Mouse (Mus musculus) gastrocnemius, adult 2 months (tissue): ENCODE measurements around the gene Sall4. TPM values are rescaled to one million over a fixed set of nuclear protein-coding genes. Genes with fewer than 3 reads are reported as not detected.

Source experiments
- DNase-seq: peaks from one replicate; pipeline ENCODE4 v3.0.0; 2022
- H3K27ac ChIP-seq: fragments of 200-600 bp; 2 replicates; pipeline ENCODE4 v1.8.1; 2022; ENCODE audit warnings: mild to moderate bottlenecking
- H3K4me3 ChIP-seq: fragments of 200-600 bp; 2 replicates; pipeline ENCODE4 v1.8.1; 2022; ENCODE audit warnings: mild to moderate bottlenecking, moderate library complexity
- CTCF ChIP-seq: fragments of 200-600 bp; IDR thresholded peaks from 2 replicates; pipeline ENCODE4 v1.8.1; 2022; ENCODE audit warnings: antibody characterized with exemption, mild to moderate bottlenecking, moderate library complexity
- intact Hi-C: fragments of 180-260 bp; cut with DNase I; formaldehyde crosslinking; loops from one replicate; pipeline ENCODE4 v1.15.1; 2025
- long read RNA-seq, 2 experiments: library from polyadenylated mRNA; stranded (forward); transcript quantifications; one replicate each; pipeline ENCODE4 v2.0.0; 2021
- total RNA-seq, 2 experiments: library from RNA; stranded (reverse); gene quantifications; 2 replicates each; pipeline ENCODE4 v1.2.3; 2021

Sall4 gene
- total RNA-seq = 1 to 10 TPM; 1.6 to 2.4 TPM
- long read RNA-seq, experiment 1, partial matches to known transcripts = 1 of 2 reads
- long read RNA-seq, experiment 1, other reads (novel, unspliced or antisense) = 1 of 2 reads
- long read RNA-seq, experiment 2, partial matches to known transcripts = 1 of 1 reads
- long read RNA-seq, experiment 2, other reads (novel, unspliced or antisense) = 0 of 1 reads

GRCm38 (mm10) chr2:168767582-168767981 is at the start of gene Sall4:
Gene Sall4 (minus strand): TSS chr2:168767943.
- intact Hi-C loops = loop anchor here (10.0 kb wide), 1 partner anchor 97 kb away; no protein-coding TSS in a partner anchor
- H3K27ac ChIP-seq = peak within 1 kb of the TSS; percentile 91
- H3K4me3 ChIP-seq = peak within 1 kb of the TSS; percentile 79
- DNase-seq = no peak
- no peak for TF ChIP-seq CTCF

DNA sequence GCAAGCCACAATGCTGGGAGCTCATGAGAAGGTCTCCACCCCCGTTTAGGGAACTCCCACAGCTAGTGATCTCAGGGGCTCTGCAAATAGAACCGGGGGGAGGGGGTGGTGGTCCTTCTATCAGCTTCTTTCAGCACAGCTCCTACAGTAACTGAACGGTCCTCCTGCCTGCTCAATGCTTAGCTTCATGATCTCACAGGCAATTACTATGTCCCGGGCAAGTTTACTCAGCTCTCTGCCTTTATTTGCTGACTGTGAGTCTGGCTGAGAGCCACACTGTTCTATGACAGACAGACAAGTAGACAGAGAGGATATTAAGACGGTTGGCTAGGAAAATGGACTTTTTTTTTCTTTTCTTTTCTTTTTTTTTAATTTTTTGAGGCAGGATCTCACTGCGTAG is 45.5 kb upstream of the Sall4 start:
- TF ChIP-seq CTCF = no peak
- H3K4me3 ChIP-seq = no peak overlapping the region
- no peak overlapping the region for H3K27ac ChIP-seq
- intact Hi-C loops = no loop called here
- no peak for DNase-seq

DNA sequence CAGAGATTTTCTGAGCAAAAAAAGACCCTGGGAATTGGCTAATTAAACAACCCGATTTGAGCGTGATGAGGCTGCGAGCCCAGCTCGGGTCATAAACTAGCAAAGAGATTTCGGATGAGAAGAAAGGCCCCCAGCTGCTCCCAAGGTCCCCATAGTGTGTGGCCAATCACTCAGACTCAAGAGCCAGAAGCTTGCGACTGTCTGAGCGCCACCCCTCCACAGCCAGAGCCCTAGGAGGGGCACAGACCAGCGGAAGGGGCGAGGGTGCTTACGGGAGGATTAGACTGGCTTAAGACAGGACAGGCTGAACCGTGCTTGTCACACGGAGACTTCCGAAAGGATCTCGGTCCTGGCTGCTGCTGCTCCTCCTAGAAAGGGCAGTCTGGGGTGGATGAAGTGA is 42.2 kb upstream of the Sall4 start:
- DNase-seq = no peak
- intact Hi-C loops = no loop called here
- Histone ChIP-seq H3K27ac (no peak overlapping the region), H3K4me3 (no peak overlapping the region)
- no peak for TF ChIP-seq CTCF

DNA sequence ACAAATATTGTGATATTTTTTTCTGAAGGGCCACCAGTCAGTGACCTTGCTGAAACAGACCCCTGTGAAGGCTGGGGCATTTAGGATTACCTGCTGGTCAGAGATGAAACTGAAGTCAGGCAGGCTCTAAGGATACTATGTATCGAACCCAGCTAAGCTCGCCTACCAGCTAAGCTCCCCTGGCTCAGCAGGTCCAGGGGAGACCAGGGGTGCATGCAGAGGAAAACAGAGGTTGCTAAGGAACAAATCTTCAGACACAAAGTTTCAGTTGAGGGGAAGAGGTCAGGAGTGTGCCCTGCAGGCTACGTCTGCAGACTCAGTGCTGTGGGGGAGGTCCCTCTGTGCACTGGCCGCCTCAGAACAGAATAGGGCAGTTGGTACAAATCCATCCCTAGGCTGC is 39.9 kb upstream of the Sall4 start:
- H3K4me3 ChIP-seq = no peak overlapping the region
- intact Hi-C loops = no loop called here
- no peak overlapping the region for H3K27ac ChIP-seq
- no peak for DNase-seq
- TF ChIP-seq CTCF = no peak

GRCm38 (mm10) chr2:168803849-168804248 is 36.1 kb upstream of the Sall4 start:
- Histone ChIP-seq H3K4me3 (no peak overlapping the region), H3K27ac (no peak overlapping the region)
- no peak for TF ChIP-seq CTCF
- no peak for DNase-seq
- intact Hi-C loops = no loop called here

- intact Hi-C loops = no loop called here
- no peak for TF ChIP-seq CTCF
- no peak overlapping the region for H3K27ac ChIP-seq
- H3K4me3 ChIP-seq = no peak overlapping the region
- DNase-seq = no peak
These were observed 31.6 kb upstream of the Sall4 start for GRCm38 (mm10) chr2:168799326-168799725.

DNA sequence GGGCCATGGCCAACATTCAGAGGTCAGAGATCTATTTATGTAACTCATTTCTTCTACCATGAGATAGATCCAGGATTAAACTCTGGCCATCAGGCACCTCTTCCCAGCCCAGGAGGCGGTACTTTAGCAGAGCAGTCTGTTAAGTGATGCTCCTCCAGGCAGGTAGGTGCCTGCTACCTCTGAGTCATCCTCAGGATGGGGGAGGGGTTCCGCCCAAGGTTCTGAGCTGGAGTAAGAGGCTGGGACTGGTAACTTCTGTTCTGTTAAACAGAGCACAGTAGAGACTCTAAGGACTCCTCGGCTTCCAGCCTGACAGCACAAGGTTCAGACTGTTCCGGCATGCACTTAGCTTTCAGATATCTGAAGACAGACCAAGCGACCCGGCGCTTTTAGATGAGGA is 31.2 kb upstream of the Sall4 start:
- no peak overlapping the region for H3K4me3 ChIP-seq
- no peak for DNase-seq
- TF ChIP-seq CTCF = no peak
- intact Hi-C loops = no loop called here
- H3K27ac ChIP-seq = no peak overlapping the region

- no peak for DNase-seq
- no peak overlapping the region for H3K4me3 ChIP-seq
- no peak overlapping the region for H3K27ac ChIP-seq
- intact Hi-C loops = no loop called here
- TF ChIP-seq CTCF = no peak
These were observed 23.5 kb upstream of the Sall4 start for GRCm38 (mm10) chr2:168791115-168791802.

GRCm38 (mm10) chr2:168786174-168786573 is 18.4 kb upstream of the Sall4 start:
- intact Hi-C loops = no loop called here
- DNase-seq = no peak
- H3K27ac ChIP-seq = no peak overlapping the region
- no peak for TF ChIP-seq CTCF
- no peak overlapping the region for H3K4me3 ChIP-seq

DNA sequence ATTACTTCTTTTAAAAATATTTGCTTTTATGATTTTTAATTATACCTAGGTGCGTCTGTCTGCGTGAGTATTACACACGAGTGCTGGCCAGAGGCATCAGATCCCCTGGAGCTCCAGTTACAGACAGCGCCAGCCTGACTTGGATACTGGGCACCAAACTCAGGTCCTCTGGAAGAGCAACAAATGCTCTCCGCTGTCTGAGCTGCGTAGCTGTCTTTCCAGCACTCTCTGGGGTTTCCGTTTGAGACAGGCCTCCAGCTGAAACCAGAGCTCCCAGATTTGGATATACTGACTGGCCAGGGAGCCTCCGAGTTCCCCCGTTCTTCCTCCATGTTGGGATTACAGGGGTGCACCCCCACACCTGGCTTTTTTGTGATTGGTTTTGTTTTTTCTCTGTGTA is 12.9 kb upstream of the Sall4 start:
- peak overlapping the region; percentile 61; the same call in 1 of the 2 replicates for H3K27ac ChIP-seq
- H3K4me3 ChIP-seq = peak overlapping the region; percentile 47
- TF ChIP-seq CTCF = no peak
- intact Hi-C loops = no loop called here
- DNase-seq = peak; percentile 49

- no peak for TF ChIP-seq CTCF
- DNase-seq = peak; percentile 46
- intact Hi-C loops = no loop called here
- Histone ChIP-seq H3K4me3 (peak overlapping the region; percentile 13; the same call in 1 of the 2 replicates), H3K27ac (peak overlapping the region; percentile 61)
These were observed 12.3 kb upstream of the Sall4 start for GRCm38 (mm10) chr2:168780024-168780423.

DNA sequence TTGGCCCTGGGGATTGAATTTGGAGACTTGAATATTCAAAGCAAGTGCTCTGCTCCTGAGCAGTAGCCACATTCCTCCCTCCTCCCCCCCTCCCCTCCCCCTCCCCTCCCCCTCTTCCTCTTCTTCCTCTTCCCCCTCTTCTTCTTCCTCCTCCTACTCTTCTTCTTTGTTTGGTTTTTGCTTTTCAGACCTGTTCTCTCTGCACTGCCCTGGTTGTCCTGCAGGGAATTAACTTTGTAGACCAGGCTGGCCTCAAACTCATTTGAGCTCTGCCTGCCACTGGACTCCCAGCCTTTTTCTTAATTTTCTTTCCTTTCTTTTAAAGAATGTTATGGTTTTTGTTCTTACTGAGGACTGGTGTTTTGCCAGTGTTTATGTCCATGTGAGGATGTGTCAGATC is 9.7 kb upstream of the Sall4 start:
- no peak overlapping the region for H3K4me3 ChIP-seq
- no peak overlapping the region for H3K27ac ChIP-seq
- intact Hi-C loops = no loop called here
- DNase-seq = no peak
- no peak for TF ChIP-seq CTCF

DNA sequence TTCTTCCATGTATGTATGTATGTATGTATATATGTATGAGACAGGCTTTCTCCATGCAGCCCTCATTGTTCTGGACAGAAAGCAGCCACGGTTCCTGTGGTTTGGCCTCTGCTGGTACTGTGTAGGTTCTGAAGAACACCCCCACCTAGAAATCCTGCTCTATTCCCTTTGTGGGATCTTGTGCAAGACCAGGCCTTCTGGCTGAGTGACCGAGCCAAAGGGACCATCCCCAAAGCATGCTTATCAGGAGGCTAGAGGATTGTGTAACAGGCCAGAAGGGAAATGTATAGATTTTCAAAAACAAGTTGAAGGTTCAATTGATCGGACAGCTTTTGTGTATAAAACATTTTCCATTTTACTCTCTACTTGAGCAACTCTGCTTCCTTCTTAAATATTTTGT is 8.5 kb upstream of the Sall4 start:
- TF ChIP-seq CTCF = no peak
- intact Hi-C loops = no loop called here
- no peak overlapping the region for H3K4me3 ChIP-seq

DNA sequence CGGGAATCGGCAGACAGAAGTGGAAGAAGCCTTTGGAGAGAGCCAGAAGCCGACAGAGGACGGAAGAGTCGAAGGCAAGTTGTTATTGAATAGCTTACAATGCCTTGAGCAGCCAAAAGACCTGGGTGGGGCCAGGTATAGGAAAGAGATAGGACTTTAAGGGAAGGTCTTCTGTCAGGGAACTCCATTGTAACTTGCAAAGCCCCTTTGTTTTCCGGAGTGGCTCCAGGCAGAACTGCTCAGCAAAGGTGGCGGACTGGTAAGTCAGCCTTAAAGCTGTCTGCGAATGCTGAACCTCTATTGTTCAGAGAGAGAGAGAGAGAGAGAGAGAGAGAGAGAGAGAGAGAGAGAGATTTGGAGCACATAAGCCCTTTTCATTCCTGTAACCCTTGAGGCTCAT is 1.5 kb upstream of the Sall4 start:
- no peak overlapping the region for H3K27ac ChIP-seq
- intact Hi-C loops = loop anchor here (10.0 kb wide), 1 partner anchor 96 kb away; no protein-coding TSS in a partner anchor
- no peak overlapping the region for H3K4me3 ChIP-seq
- no peak for TF ChIP-seq CTCF
- DNase-seq = no peak

More for the DNA sequence above, 8.5 kb upstream of the Sall4 start:
- DNase-seq = no peak
- H3K27ac ChIP-seq = no peak overlapping the region
